Mouse (Mus musculus) heart, embryonic 13.5 days (tissue): ENCODE measurements around the gene Sf3a3. TPM values are rescaled to one million over a fixed set of nuclear protein-coding genes. Genes with fewer than 3 reads are reported as not detected.
"Not testable (repeated sequence)": the region's sequence is repeated elsewhere in the genome, so short reads cannot be mapped to it uniquely, and the experiment has no call there.

Experiments used
- ATAC-seq: fragments of 200-750 bp; cut with Nextera tagmentation; 2 replicates; pipeline ENCODE4 v1.8.0; 2017; ENCODE audit warnings: moderate TSS enrichment; ENCODE audit not compliant: insufficient number of reproducible peaks, low FRiP score, low TSS enrichment; ENCODE audit errors: extremely low read depth
- H3K27ac ChIP-seq: fragments of 300-500 bp; sonication (generic); replicated peaks from 2 replicates; pipeline ENCODE4 v1.5.1; 2015; ENCODE audit warnings: moderate library complexity, mild to moderate bottlenecking, inconsistent platforms
- H3K27me3 ChIP-seq: fragments of 300-500 bp; sonication (generic); replicated peaks from 2 replicates; pipeline ENCODE4 v1.6.1; 2015; ENCODE audit warnings: mild to moderate bottlenecking, inconsistent platforms
- H3K36me3 ChIP-seq: fragments of 300-500 bp; sonication (generic); 2 replicates; pipeline ENCODE4 v1.6.1; 2015; ENCODE audit warnings: mild to moderate bottlenecking, inconsistent platforms
- H3K4me1 ChIP-seq: fragments of 300-500 bp; sonication (generic); 2 replicates; pipeline ENCODE4 v1.6.1; 2015; ENCODE audit warnings: inconsistent platforms
- H3K4me2 ChIP-seq: fragments of 300-500 bp; sonication (generic); 2 replicates; pipeline ENCODE4 v1.6.1; 2015; ENCODE audit warnings: inconsistent platforms, mild to moderate bottlenecking, moderate library complexity
- H3K4me3 ChIP-seq: fragments of 300-500 bp; sonication (generic); 2 replicates; pipeline ENCODE4 v1.5.1; 2015; ENCODE audit warnings: moderate library complexity, mild to moderate bottlenecking, inconsistent platforms
- H3K9ac ChIP-seq: fragments of 300-500 bp; sonication (generic); 2 replicates; pipeline ENCODE4 v1.6.1; 2015; ENCODE audit warnings: inconsistent platforms, mild to moderate bottlenecking, moderate library complexity
- H3K9me3 ChIP-seq: fragments of 300-500 bp; sonication (generic); 2 replicates; pipeline ENCODE4 v1.6.1; 2016; ENCODE audit warnings: inconsistent platforms
- WGBS: fragments of 180-500 bp; shearing (Covaris S2); methylation state at CpG from one replicate; pipeline ENCODE4 v1.1.7; 2015; ENCODE audit warnings: mixed read lengths; 5-methylcytosine and 5-hydroxymethylcytosine counted together
- polyA plus RNA-seq: library from polyadenylated mRNA; unstranded; fragments of >200 nt; fragmentation: Nextera tagmentation; extraction: Ambion mirVana; gene quantifications from 2 replicates; pipeline ENCODE4 v1.2.1, GENCODE M21; 2015

The Sf3a3 gene
- polyA plus RNA-seq, 1 experiment from 2014 or later = 92.4 TPM

DNA sequence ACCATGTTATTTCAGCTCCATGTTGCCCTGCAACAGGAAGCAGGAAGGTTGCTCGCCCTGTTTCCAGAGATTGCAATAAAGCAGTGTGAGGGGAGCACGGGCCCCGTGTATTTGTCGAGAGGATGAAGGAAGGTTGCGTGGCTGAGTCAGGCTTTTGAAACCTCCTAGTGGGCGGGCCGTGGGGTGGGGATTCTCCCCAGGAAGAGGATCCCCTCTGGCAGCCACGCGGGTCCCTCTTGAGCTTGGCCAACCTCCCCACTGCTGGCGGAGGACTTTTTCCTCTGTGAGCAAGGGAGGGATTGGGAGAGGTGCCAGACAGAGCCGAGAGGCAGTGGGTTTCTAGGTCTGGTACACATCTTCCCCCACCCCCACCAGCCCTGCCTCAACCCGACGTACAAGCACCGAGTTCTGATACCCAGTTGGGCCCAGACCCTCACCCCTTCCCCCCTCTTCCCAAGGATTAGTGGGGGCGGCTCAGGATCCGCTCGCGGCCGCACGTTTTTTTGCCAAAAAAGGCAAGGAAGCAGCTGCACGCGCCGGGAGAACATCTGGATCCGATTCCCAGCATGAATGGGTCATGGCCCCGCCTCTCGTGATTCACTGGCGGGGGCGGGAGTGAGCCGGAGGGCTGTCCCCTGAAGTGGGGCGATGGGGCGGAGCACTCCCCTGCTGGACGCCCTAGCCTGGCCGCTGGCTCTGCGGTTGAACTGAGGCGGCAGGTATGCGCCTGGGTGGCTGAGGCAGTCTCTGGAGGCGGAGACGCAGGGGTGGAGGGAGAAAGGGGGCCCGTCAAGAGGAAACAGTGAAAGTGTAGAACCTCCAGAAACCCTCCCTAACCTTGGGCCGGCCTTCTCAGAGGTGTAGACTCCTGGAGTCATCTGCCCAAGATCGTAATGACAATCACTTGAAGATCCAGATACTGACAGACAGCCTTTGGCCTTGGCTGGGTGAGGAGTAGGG, 5.8 kb upstream of the Sf3a3 start:
- 1% methylated on average over 41 of the region's 41 CpGs for WGBS
- peaks cover 55% of the 10 kb centered on the region for H3K4me1 ChIP-seq

DNA sequence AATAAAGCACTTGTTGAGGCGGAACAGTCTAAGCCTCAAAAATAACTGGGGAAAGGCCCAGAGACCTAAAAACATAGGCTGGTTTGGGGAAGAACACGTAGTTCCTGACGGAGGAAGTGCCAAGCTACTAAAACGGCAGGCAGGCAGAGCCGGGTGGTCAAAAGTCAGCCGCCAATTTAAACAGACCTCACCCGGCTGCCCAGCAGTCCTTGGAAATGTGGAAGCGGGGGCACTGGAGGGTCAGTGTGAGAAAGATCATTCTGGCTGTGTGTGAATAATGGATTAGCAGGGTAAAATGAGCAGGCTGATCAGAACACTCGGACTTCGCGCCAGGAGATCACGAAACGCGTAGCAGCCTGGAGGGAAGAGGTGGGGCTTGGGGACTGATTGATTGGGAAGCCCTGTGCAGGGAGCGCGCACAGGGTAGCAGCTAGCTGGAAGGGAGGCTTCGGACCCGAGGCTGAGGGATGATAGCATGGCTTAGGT, 4.6 kb upstream of the Sf3a3 start:
- Histone ChIP-seq H3K27me3 (no peaks in the 10 kb centered on the region), H3K27ac (peak overlapping the region; percentile 94), H3K9me3 (no peaks in the 10 kb centered on the region), H3K4me2 (peak overlapping the region; percentile 79), H3K4me1 (peaks cover 47% of the 10 kb centered on the region), H3K9ac (peak overlapping the region; percentile 79), H3K36me3 (peaks cover 25% of the 10 kb centered on the region), H3K4me3 (peak overlapping the region; percentile 51)
- no peak for ATAC-seq
- WGBS = 3% methylated on average over 18 of the region's 18 CpGs

More for the DNA sequence above, 5.8 kb upstream of the Sf3a3 start:
- Histone ChIP-seq H3K9ac (peak overlapping the region; percentile 75), H3K27me3 (no peaks in the 10 kb centered on the region), H3K36me3 (peaks cover 25% of the 10 kb centered on the region), H3K27ac (peak overlapping the region; percentile 94), H3K4me3 (peak overlapping the region; percentile 51), H3K9me3 (no peaks in the 10 kb centered on the region), H3K4me2 (peak overlapping the region; percentile 79)
- peak; percentile 79 for ATAC-seq

DNA sequence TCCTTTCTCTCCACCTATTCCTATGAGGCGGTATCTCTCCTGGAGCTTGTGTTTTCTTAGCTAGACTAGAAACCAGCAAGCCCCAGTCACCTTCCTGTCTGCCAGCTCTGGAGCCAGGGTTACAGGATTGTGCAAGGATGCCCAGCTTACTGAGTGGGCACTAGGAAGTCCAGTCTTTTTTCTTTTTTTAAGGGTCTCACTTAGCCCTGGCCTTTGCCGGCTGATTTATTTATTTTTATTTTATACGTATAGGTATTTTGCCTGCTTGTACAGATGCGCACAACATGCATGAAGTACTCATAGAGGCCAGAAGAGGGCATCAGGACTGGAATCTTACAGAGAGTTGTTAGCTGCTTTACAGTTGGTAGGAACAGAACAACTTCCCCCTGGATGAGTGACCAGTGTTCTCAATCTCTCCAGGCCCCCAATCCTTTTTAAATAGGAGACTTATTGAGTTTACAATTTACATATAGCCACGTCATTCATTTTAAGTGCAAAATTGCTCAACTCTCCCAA, 3.7 kb upstream of the Sf3a3 start:
- H3K27ac ChIP-seq = no peak overlapping the region
- no peaks in the 10 kb centered on the region for H3K9me3 ChIP-seq
- peak overlapping the region; percentile 79 for H3K4me2 ChIP-seq
- peaks cover 45% of the 10 kb centered on the region for H3K4me1 ChIP-seq
- peaks cover 22% of the 10 kb centered on the region for H3K36me3 ChIP-seq
- 0 out of 2 replicates have a peak overlapping the region, but pooled peaks have one; percentile 79 for H3K9ac ChIP-seq
- no peak overlapping the region for H3K4me3 ChIP-seq
- 4% methylated on average over 5 of the region's 5 CpGs for WGBS
- ATAC-seq = no peak
- no peaks in the 10 kb centered on the region for H3K27me3 ChIP-seq

DNA sequence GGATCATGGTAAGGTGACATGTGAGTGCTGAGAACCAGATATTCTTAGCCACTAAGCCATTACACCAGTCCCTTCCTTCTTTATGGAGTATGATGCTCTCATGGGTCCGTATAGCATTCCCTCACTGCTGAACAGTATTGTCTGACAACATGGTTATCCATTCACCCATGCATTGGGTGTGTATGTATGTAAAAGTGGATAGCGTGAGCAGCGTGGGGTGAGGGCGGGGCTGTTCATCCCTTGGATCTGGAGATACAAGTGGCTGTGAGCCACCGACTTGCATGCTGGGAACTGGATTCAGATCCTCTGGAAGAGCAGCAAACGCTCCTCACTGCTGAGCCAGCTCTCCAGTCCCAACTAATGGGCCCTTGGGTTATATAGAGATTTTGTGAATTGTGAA, 2.0 kb upstream of the Sf3a3 start:
- Histone ChIP-seq H3K9me3 (no peaks in the 10 kb centered on the region), H3K27me3 (no peaks in the 10 kb centered on the region), H3K27ac (no peak overlapping the region), H3K36me3 (peaks cover 22% of the 10 kb centered on the region), H3K4me1 (peaks cover 46% of the 10 kb centered on the region), H3K4me3 (no peak overlapping the region), H3K9ac (no peak overlapping the region), H3K4me2 (no peak overlapping the region)
- no peak for ATAC-seq
- WGBS = 81% methylated on average over 6 of the region's 6 CpGs

DNA sequence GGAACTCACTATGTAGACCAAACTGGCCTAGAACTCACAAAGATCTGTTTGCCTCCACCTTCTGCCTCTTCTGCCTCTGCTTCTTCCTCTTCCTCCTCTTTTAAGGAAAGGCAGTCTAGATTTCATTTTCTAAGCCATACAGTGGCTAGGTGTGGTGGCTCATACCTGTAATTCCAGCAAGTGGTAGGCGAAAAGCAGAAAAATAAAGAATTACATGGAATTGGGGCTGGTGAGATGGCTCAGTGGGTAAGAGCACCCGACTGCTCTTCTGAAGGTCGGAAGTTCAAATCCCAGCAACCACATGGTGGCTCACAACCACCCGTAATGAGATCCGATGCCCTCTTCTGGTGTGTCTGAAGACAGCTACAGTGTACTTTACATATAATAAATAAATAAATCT, 726 bp upstream of the Sf3a3 start:
- peaks cover 32% of the 10 kb centered on the region for H3K36me3 ChIP-seq
- not testable (repeated sequence) for H3K4me3 ChIP-seq, H3K9me3 ChIP-seq, H3K27me3 ChIP-seq, H3K9ac ChIP-seq, H3K4me2 ChIP-seq, H3K27ac ChIP-seq, ATAC-seq
- WGBS = 72% methylated on average over 5 of the region's 5 CpGs
- H3K4me1 ChIP-seq = peaks cover 35% of the 10 kb centered on the region

DNA sequence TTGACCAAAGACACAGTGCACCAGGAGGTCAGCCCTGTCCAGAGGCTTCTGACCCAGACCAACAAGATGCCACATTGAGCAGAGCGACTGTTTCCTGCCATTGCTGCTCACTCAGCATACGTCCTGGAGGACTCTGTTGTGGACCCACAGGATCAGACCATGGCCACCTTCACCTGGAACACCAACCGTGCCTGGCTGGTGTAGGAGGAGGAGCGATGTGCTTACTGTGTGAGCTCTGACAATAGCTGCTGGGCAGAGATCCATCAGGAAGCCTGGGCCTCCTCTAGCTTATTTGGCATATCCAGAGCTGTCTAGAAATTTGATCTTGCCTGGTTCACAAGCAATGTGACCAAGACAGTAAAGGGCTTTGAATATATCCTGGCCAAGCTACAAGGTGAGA, 4.5 kb downstream of the Sf3a3 start:
- Histone ChIP-seq H3K27ac (no peak overlapping the region), H3K36me3 (peaks cover 84% of the 10 kb centered on the region), H3K27me3 (no peaks in the 10 kb centered on the region), H3K9ac (no peak overlapping the region), H3K4me1 (peaks cover 16% of the 10 kb centered on the region), H3K9me3 (no peaks in the 10 kb centered on the region), H3K4me2 (no peak overlapping the region), H3K4me3 (no peak overlapping the region)
- ATAC-seq = no peak
- WGBS = 94% methylated on average over 4 of the region's 4 CpGs

DNA sequence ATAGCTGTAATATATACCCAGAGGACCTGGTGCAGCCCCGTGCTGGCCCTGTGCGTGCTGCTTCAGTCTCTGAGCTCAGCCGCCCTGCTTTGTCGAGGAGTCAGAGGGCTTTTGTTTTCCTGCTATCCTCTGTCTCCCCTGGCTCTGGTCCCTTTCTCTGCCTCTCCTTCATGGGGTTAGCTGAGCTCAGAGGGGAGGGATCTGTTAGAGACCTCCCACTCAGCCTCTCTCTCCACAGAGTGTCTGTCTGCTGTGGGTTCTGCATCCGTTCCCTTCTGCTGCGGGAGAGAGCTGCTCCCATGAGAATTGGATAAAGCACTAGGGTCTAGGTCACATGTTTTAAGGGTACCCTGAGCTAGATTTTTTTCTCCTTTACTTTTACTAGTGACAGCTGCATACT, 11.5 kb downstream of the Sf3a3 start:
- Histone ChIP-seq H3K9ac (no peak overlapping the region), H3K36me3 (peaks cover 100% of the 10 kb centered on the region), H3K27ac (no peak overlapping the region), H3K4me2 (no peak overlapping the region), H3K4me3 (no peak overlapping the region), H3K4me1 (no peaks in the 10 kb centered on the region), H3K27me3 (no peaks in the 10 kb centered on the region), H3K9me3 (no peaks in the 10 kb centered on the region)
- WGBS = 87% methylated on average over 6 of the region's 6 CpGs
- ATAC-seq = no peak

DNA sequence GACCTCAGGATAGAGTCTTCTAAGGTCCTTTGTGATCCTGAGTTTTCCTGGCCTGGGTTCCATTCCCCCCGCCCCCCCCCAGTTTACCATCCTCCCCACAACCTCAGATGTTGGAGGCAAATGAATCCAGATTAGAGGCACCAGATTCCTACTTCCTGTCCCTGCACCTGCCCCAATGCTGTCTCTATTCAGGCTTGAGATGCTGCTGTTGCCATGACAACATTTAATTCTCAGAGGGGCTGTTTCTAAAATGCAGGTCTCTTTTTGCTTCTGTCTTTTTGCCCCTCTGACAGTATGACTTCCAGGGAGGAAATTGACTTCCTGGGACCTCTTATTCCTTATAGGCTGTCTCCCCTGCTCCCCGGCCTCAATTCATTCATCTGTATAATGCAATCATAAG, 22.4 kb downstream of the Sf3a3 start:
- no peak overlapping the region for H3K9ac ChIP-seq
- no peak overlapping the region for H3K4me3 ChIP-seq
- no peaks in the 10 kb centered on the region for H3K27me3 ChIP-seq
- H3K4me2 ChIP-seq = no peak overlapping the region
- 70% methylated on average over 2 of the region's 2 CpGs for WGBS
- H3K27ac ChIP-seq = no peak overlapping the region
- H3K36me3 ChIP-seq = peaks cover 19% of the 10 kb centered on the region
- H3K4me1 ChIP-seq = peaks cover 5% of the 10 kb centered on the region
- H3K9me3 ChIP-seq = no peaks in the 10 kb centered on the region
- no peak for ATAC-seq

DNA sequence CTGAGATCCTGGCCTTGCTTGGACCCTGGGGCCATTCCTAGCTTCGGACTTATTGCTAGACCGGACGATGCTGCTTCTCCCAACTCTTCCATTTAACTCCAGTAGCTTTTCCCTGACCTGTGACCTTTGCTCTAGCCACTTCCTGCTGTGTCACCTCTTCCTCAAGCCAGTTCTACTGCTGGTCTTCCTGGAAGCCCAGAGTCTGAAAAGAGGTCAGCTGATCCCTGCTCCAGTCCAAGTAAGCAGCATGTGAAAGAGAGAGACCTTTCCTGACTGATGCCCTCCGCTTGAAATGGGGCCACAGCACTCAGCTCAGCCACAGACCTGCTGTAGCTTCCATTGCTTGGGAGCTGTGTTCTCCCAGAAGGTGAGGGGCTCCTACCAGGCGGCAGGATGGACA, 22.9 kb downstream of the Sf3a3 start:
- 72% methylated on average over 5 of the region's 5 CpGs for WGBS
- H3K27ac ChIP-seq = no peak overlapping the region

DNA sequence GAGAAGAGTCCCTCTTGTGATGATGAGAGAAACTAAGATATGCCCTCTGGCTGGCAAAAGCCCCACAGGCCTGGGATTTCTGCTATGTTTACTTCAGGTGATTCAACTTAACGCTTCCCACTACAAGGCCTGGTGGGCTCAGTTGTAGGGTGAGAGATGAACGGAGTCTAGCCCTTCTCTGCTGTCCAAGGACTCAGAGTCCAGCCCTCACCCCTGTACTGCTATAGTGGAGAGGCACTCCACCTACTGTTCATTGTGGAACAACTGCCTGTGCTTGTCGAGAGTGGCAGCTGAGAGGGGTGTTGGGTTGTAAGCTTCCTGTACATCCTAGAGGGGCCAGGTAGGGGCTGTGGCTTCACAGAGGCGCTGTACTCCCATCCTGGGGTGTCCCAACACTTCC, 23.4 kb downstream of the Sf3a3 start:
- H3K27ac ChIP-seq = no peak overlapping the region
- peaks cover 8% of the 10 kb centered on the region for H3K36me3 ChIP-seq
- H3K9ac ChIP-seq = no peak overlapping the region
- no peaks in the 10 kb centered on the region for H3K27me3 ChIP-seq
- no peak overlapping the region for H3K4me2 ChIP-seq
- H3K4me3 ChIP-seq = no peak overlapping the region
- WGBS = 55% methylated on average over 4 of the region's 4 CpGs
- no peaks in the 10 kb centered on the region for H3K9me3 ChIP-seq
- H3K4me1 ChIP-seq = peaks cover 10% of the 10 kb centered on the region
- no peak for ATAC-seq

More for the DNA sequence above, 22.9 kb downstream of the Sf3a3 start:
- H3K9ac ChIP-seq = no peak overlapping the region
- H3K4me3 ChIP-seq = no peak overlapping the region
- H3K9me3 ChIP-seq = no peaks in the 10 kb centered on the region
- no peak for ATAC-seq
- H3K27me3 ChIP-seq = no peaks in the 10 kb centered on the region
- H3K4me1 ChIP-seq = peaks cover 10% of the 10 kb centered on the region
- H3K36me3 ChIP-seq = peaks cover 14% of the 10 kb centered on the region
- H3K4me2 ChIP-seq = no peak overlapping the region

DNA sequence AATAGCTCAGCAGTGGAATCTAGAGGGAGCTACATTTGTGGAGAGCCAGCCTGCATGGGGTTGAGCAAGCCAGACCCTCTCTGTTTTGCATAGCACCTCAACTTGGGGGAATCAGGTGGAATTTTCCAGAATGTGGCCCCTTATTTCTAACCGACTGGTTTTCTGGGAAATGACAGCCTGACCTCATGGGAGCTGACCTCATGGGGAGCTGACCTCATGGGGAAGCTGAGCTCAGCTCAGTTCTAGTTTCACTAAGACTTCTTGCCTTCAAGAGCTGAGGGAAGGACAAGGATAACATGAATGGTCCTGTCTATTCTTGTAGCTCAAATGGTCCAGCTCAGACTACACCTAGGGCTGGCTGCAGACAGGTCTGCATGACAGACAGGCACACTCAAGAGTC, 24.2 kb downstream of the Sf3a3 start:
- Histone ChIP-seq H3K4me3 (no peak overlapping the region), H3K27ac (no peak overlapping the region), H3K4me2 (no peak overlapping the region), H3K9me3 (no peaks in the 10 kb centered on the region), H3K36me3 (peaks cover under 1% of the 10 kb centered on the region), H3K4me1 (peaks cover 10% of the 10 kb centered on the region), H3K9ac (no peak overlapping the region), H3K27me3 (no peaks in the 10 kb centered on the region)
- ATAC-seq = no peak
- 28% methylated on average over 1 of the region's 1 CpGs for WGBS
